Mouse (Mus musculus): ENCODE data around the gene Abcc3.

Abcc3 gene

DNA sequence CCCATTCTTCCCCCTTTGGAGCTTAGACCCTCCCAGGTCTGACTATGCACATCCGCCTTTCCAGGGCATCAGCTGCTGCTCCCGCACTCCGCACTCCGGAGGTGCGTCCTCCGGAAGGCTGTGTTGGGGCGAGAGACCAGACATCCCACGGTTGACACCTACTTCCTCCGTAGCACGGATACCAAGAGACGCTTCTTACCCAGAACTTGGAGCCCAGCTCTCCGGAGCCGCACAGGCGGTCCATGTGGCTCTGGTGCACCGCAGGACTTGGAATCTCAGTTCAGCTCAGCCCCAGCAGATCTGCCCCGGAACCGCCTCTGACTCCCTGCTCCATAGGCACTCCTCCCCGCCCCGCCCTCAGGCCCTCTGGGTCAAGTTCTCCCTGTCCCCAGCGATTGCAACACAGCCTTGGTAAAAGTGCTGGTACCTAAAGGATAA, at the start of gene Abcc3:
Abcc3 (minus strand) TSS at position 326 of the 438 bp plus-strand sequence.
- no peak for DNase-seq (ENCODE audit: low spot score in 2 of 2)

DNA sequence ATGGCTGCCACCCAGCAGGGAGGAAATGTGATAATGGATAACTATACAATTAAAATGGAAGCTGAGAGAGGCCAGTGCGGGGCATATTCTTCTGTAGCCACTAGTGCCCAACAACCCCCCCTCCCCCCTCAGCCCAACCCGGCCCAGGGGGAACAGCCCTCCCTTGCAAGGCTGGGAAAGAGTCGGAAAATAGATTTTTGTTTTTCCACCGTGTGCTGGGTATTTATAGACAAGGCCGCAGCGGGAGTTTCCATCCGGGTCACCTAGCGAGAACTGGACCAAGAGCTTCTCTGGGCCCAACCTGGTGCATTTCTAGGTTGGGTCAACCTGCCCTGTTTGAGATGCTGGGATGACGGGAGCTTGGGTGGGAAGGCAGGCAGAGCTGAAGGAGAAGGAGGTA, 49.0 kb upstream of the Abcc3 start:
- DNase-seq (ENCODE audit: low spot score in 2 of 2) = no peak

DNA sequence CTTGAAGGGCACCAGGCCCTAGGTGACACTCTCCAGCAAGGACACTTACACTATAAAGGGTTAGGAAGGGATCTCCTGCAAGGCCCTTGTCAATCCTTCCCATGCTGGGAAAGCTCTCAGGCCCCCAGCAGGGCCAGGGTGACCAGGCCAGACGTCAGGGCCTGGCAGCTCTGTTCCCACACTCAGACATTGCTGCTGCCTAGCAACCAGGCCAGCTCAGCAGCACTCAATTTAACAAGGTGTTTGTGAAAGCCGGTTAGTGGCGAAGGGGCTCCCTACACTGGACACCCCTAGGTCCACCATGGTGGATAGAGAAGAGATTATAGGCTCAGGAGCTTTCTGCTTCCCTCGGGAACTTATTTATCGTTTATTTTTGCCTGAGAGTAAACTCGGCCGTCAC, 48.3 kb upstream of the Abcc3 start:
- DNase-seq (ENCODE audit: low spot score in 2 of 2) = no peak

DNA sequence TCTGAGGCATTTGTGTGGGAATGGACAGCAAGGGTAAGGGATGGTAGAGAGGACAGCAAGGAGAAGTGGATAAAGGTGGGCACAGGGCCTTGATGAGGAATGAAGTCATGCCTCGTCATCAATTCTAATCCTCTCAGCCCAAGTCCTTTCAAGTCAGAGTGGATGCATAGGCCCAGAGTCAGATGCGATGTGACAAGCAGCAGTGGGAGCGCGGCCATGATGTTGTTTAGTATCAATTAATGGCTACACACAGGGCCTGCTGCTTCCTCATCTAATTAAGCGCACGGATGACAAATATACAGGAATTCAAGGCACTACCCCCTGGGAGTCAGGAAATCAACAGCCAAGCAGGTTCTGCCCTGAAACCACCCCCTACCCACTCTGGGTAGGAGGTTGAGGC, 47.6 kb upstream of the Abcc3 start:
- DNase-seq (ENCODE audit: low spot score in 2 of 2) = no peak

DNA sequence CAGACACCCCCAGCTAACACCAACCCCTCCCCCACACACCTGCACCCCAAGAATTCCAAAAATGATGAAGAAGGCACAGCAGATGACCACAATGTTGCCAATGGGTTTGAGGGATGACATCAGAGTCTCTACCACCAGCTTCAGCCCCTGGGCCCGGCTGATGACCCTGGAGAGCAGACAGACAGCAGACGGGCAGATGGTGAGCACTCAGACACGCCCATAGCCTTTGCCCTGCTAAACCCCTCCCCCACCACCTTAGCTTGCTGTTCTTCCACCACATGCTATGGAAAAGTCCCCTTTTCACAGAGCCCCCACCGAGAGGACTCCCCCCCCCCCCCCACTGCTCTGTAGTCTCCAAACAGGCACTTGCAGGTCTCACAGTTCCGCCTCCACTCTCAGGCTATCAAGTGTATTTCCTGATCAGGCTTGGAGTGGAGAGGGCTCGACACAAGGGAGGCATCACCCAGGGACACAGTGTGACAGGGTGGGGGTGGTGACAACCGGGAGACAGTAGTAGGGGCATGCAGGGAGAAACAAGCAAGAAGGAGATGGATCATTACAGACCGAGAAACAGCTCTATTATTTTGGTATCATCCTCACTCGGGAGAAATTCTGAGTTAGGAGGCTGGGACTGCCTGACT, 36.3 kb upstream of the Abcc3 start:
- no peak for DNase-seq (ENCODE audit: low spot score in 2 of 2)

DNA sequence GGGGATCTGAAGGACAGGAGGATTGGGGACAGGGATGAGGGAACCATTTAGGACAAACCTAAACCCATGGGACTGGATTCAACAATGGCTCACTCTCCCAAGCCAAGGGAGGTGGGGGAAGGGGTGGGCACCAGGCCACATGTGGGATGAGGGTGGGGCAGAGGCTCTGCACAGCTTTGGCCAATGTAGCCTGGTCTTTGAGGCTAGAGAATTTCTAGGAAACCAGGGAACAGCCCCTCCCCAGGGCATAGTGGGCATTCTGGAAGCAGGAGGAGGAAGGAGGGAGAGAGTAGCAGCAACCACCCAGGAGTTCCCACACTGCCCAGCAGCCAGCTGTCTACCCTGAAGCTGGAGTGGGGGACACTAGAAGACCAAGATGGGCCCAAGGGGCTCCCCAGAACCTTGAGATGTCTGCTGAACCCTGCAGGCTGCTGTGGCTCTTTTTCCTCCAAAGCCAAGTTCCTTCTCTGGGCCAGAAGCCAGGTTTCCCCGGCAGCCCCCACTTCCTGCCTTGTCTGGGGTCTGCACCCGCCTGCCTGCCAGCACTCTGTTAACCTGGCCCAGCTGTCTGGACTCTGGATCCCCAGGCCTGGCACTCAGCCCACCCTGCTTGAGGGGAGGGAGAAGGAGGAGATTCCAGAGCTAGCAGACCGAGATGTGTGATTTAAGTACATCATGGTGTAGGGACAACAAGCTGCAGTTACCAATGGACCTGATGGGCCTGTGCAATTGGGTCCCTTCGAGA, 35.5 kb upstream of the Abcc3 start:
- peak; percentile 89 to 90 for DNase-seq (ENCODE audit: low spot score in 2 of 2)

DNA sequence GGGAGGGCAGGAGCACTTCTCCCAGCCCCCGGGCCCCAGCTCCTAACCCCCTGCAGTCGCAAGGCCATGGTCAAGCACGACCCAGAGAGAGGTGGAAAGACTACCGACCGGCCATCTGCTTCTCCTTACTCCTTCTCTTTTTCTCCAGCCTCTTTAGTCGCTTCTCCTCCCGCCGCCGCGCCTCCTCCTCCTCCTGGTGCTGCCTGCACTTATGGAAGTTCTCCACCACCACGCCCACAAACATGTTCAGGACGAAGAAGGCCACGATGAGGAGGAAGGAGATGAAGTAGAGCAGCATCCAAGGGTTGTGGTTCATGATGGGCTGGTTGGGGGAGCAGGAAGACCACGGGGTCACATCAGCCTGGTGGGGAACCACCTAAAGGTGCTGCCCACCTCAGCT, 32.9 kb upstream of the Abcc3 start:
- DNase-seq (ENCODE audit: low spot score in 2 of 2) = no peak

DNA sequence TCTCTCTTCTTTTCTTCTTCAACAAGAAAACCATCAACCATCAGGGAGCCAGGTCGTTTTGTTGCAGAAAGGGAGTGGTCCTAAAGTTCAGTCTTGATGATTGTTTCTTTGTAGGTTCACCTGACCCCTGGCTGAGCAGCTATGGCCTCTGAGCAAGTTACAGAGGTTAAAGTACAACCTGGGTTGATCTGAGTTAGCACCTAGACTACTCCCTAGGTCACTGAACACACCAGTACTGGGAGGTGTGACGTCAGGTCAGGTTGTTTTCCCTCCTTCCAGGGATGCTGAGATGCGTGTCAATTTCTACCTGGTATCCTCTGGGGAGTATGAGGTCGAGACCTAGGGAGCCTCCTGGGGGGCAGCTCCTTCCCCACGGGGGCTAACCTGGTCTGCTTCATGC, 32.4 kb upstream of the Abcc3 start:
- DNase-seq (ENCODE audit: low spot score in 2 of 2) = no peak

DNA sequence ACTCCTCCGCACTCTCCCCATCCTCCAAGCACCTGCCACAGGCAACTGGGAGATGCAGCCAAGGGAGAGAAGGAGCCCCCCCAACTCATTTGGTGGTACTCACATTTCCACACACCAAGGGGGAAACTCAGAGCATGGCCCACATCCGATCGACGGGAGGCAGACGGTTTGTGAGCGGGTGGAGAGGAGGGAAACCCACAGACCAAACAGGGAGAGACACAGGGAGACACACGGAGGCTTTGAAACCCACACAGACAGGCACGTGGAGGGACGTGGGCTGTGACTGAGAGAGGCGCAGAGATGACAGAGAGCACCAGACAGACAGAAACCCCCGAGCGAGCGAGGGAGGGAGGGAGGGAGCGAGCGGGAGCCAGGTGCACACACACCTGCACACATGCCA, 31.6 kb upstream of the Abcc3 start:
- peak; percentile 55 to 58 for DNase-seq (ENCODE audit: low spot score in 2 of 2)

DNA sequence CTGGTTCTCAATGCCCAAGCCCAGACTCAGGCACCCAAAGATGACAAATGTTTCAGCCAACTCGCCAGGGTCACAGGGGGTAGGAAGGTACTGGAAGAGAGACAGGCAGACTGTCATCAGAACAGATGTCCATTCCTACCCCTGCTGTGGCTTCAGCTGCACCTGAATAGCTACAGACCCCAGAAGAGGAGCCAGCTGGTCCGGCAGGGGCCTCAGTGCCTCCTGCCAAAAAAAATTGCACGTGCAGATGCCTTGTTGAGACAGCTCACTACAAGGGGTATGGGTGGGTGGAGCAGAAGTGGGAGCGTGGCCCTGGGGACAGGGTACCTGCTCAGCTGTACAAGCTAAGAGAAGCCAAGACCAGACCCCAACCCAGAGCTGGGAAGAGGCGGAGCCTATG, 31.1 kb upstream of the Abcc3 start:
- peak in 1 of 2 experiments; percentile 66 for DNase-seq (ENCODE audit: low spot score in 2 of 2)

DNA sequence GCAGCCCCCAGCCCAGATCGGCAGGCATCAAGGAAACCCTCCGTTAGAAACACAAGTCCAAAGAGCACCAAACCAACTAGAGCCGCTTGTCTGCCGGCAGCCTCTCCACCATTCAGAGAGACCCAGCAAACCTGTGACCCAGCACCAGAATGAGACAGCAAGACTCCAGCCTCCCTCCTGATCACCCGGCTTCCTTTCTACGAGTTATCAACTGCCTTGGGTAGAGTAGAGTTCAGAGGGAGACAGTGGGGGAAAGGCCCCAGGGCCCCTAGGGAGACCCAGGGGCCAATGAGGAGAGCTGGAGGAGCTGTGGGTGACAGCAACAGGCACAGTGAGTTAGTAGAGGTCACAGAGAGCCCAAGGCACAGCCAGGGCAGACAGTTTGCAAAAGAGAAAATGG, 28.2 kb upstream of the Abcc3 start:
- DNase-seq (ENCODE audit: low spot score in 2 of 2) = no peak

DNA sequence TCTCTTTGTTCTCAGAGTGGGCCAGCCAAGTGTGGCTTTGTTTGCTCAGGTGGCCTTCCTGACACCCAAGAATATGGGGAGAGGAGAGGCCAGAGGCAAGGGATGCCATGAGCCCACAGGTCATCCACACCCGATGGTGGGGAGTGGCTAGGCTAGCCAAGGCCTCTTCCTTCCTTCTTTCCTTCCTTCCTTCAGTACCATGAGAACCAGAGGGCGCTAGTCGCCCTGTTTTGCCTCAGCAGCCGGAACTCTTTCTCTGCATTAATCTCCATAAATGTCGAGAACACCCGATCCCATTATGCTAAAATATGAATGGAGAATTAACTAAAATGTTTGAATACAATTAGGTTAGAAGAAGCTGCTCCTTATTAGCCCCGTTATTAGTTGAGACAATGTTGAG, 27.5 kb upstream of the Abcc3 start:
- DNase-seq (ENCODE audit: low spot score in 2 of 2) = peak in 1 of 2 experiments; percentile 71

DNA sequence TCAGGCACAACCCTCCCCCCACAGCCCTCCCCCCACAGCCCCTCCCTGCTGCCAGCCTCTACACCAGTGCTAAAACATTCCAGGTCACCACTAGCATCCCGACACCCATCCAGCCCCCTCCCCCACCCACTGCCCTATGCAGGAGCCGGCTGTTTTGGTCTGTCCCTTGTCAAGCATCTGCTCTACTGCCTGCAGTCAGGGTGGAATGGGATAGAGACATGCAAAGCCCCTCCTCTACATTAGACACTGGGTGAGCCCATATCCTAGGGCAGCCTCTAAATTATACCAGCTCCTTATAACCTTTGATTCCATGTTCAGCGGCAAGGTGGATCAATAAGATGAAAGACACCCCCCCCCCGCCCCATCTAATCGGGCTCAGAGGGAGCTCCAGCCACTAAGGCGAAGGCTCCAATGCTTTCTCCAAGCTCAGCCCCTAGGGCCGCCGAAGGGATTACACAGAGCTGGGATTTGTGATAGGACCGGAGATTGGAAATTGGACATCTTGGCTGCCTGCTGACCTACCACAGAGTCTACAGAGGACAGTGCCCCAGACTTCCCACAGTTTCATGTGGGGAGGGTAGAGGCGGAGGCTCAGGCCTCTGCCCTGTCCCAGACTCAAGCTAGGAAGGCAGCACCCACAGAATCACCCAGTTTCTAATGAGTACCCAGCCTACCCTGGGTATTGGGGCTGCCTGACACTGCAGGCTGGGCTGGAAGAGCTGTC, 26.4 kb upstream of the Abcc3 start:
- DNase-seq (ENCODE audit: low spot score in 2 of 2) = no peak

DNA sequence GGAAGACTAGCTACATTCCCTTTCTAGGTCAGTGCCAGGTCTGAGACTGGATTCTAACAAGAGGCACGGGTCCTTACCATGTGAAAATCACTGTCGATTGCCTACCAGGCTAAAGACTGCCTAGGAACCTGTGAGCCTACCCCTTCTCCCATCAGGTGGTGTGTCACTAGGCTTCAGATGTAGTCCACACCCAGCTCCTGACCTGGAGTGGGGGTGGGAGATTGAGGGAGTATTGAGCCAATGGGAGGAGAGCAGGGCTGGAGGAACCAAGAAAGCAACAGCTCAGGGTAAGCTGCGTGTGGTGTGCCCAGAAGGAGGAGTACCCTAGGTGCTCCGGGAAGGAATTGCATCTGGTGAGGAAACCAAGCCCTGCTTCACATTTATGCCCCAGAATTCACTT, 21.2 kb upstream of the Abcc3 start:
- no peak for DNase-seq (ENCODE audit: low spot score in 2 of 2)

DNA sequence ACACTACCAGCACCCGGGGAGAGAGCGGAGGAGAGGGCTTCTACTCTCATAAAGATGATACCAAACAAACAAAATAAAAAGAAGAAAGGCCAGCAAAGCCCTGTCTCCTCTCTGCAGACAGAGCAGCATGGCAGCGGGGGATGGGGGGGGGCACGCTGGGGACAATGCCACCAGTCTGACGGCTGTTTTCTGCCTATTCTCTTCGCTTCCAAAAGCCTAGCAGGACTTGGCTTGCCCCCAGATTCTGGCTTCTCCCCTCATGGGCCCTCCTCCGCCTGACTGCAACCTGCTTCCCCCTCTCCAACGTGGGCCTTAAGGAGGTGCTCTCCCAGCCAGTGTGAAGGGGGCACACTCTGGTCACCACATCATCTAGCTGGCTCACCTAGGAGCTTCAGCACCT, 20.7 kb upstream of the Abcc3 start:
- peak in 1 of 2 experiments; percentile 75 for DNase-seq (ENCODE audit: low spot score in 2 of 2)

DNA sequence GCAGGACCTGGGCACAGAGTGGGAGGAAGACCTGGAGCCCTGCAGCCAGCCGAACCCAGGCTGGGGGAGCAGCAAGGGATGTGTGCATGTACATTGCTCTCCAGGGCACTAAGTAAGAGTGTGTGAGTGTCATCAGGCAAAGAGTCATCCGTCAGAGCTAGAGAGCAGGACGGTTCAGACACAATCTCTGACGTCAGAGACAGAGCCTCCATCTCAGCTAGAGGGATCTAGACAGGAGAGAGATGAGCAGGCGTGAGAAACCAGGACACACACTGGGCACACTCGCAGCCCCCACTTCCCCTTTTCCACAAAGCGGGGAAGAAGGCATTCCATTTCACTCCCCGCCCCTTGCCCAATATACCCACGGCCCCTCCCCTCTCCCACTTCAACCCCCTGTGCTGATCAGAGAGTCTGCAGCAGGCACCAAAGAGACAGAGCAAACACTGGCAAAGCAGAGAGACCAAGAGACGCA, 20.2 kb upstream of the Abcc3 start:
- DNase-seq (ENCODE audit: low spot score in 2 of 2) = peak in 1 of 2 experiments; percentile 65

DNA sequence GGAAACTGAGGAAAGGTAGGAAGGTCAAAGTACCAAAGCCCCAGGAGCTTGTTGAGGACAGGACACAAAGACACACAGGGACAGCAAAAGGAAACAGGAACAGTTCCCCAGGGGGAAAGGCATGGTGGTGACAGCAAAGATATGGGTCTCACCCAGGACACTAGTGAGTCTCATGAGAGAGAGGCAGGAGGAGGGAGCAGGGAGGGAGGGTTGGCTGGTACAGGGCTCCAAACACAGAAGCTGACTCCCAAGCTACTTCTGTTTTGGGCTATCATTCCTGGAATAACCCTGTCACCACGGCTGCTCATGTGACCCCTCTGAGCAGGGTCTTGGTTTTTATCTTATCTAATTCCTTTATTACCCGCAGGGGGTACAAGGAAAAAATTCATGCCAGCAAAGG, 19.8 kb upstream of the Abcc3 start:
- DNase-seq (ENCODE audit: low spot score in 2 of 2) = no peak

DNA sequence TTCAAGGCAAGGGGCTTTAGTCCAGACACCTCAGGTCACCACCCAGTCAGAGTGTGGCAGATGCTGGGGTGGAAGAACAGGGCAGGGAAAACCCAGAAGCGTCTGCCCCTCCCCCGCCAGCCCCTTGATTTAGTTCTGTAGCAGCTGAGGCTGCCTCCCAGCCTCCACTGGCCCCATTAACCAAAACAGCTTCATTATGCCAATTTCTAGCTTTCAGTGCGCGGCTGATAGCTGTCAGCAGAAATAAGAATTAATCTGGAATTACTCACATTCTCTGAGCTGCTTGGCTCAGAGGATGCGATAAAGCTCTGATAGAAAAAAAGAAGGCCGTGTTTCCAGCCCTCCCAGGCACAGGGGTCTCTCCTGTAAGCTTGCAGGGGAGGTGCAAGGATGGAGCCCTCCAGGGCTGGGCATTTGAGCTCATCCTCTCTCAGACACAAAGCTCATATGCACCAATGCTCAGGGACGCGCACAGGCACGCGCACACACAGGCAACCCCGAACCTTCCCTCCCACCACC, 15.1 kb upstream of the Abcc3 start:
- peak; percentile 70 to 72 for DNase-seq (ENCODE audit: low spot score in 2 of 2)

DNA sequence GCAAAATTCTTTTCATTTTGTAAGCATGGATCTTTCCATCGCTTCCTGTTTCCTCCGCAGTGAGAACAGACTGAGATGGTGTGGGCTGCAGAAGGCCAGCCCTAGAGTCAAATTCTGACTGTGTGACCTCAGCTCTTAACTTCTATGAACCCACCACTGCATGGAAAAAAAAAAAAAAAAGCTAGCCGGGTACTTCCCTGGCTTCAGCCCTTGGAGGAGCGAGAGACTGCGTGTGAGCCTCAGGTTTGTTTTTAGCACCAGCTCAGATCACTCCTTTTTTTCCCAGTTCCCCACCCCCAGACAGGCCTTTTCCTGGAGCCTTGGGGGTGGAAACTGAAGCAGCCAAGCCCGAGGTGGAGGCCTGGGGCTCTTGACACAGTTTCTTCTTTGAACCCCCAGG, 12.6 kb upstream of the Abcc3 start:
- peak in 1 of 2 experiments; percentile 64 for DNase-seq (ENCODE audit: low spot score in 2 of 2)

DNA sequence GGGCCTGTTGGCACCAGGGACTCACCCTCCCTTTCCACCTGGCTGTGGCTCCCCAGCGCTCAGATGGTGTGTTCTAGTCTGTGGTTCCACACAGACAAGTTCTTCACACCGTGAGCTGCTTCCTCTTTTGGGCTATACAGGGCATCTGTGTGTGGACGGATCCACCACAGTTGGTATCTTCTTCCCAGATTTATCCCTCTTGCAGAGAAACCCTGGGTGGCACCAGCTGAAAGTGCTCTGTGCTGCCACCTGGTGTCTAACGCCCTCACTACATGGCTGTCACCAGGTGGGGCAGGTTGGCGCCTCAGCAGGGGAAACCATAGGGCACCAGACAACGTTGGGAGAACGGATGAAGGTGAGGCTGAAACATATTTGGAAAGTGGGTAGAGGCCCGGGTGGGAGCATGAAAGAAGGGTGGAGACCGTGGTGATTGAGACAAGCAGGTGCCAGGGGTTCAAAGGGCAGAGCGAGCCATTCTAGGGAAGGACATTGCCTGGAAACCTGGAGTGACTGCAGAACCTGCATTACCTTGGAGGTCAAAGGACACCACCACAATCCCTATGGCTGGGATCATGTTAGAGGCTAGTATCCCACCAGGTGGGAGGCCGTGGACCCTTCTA, 12.0 kb upstream of the Abcc3 start:
- peak; percentile 83 to 89 for DNase-seq (ENCODE audit: low spot score in 2 of 2)

DNA sequence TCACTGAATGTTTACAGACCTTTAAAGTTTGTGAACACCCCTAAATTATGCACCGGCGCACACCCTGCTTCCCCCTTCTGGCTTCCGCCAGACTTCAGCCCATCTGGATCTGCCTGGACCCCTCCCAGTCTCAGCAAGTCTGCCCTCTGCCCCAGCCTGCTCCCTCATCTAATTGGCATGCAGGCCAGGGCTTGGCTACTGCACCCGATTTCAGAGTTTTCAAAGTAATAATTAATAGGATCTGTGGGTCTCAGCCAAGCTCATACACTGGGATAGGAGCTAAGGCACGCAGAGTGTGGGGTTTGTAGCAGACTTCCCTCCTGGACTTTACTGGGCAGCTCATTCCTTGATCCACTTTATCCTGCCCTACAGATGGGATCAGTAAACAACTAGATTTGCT, 11.4 kb upstream of the Abcc3 start:
- peak in 1 of 2 experiments; percentile 37 for DNase-seq (ENCODE audit: low spot score in 2 of 2)

DNA sequence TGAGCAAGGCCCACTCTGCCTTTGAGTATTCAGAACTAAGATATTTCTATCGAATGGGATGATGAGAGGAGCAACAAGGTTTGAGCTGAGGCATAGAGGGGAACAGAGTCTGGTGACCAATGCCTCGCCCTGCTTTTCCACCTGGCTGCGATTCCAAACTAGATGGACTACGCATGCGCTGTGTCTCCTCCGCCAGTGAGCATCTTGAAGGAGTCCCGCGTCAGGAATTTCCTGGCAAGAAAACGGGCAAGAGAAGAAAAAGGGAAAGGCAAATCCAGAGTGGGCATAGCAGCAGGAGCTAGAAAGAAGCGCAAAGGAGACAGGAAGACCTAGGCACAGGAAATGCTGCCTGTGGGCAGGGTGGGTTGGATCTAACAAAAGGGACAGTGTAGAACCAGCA, 11.0 kb upstream of the Abcc3 start:
- DNase-seq (ENCODE audit: low spot score in 2 of 2) = peak in 1 of 2 experiments; percentile 57

Data from right cerebral cortex, postnatal 10 days (tissue).